Comparison of ENCODE assay signal across 8 mouse cellular contexts in the genomic region with DNA sequence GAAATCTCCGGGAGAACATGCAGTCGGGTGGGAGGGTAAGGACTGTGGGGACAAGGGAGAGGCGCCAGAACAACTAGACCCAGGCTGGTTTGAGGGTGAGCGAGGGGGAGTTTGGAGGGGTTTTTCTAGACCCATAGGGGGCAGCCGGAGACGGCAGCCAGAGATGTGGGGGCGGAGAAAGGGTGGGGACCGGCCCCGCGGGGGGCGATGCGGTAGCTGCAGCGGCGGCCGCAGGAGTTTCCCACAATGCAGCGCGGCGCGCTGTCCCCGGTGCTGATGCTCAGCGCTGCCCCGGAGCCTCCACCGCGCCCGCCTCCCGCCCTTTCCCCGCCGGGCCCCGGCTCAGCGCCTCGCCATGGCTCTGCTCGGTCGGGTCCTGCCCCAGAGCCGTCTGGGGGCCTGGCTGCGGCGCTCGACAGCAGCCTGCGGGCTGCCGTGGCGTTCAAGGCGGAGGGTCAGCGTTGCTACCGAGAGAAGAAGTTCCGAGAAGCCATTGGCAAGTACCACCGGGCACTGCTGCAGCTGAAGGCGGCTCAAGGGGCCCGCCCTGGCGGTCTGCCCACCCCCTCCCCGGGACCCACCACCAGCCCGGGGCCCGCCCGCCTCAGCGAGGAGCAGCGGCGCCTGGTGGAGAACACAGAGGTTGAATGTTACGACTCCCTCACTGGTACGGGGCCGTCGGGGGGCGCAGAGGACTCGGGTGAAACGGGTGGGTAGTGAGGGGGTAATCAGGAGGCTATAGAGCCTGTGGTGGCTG. TPM values are rescaled to one million over a fixed set of nuclear protein-coding genes. Genes with fewer than 3 reads are reported as not detected.
DNase-seq lines count a peak whose midpoint lies in the region; ATAC-seq and TF ChIP-seq lines count a peak whose summit lies in the region.

A gene (plus strand): TSS at position 235 of the 757 bp plus-strand sequence.

- in situ Hi-C loops in ES-E14 (cut with MboI; ENCODE audit: low sequenced_read_pairs in 2 of 2, unreplicated experiment in 2 of 2) = loop anchor here in 1 of 2 experiments (10.0 kb wide), 1 partner anchor 71 kb away; no protein-coding TSS in a partner anchor

- no peaks in the 10 kb centered on the region for H3K36me3 ChIP-seq in ES-E14 (ENCODE audit: control insufficient read depth, insufficient read depth, low read length, poor library complexity, severe bottlenecking)
- H3K36me3 ChIP-seq in heart, embryonic 15.5 days = no peaks in the 10 kb centered on the region
- no peaks in the 10 kb centered on the region for H3K36me3 ChIP-seq in lung, postnatal 0 days (ENCODE audit: insufficient read depth, low read length)

- H3K4me1 ChIP-seq in ES-E14 (ENCODE audit: control insufficient read depth in 2 of 2, insufficient read depth in 2 of 2, low read length in 2 of 2, poor library complexity in 1 of 2) = peaks cover 0 to 2% of the 10 kb centered on the region in 2 experiments; a peak in 1 of 4 replicates
- H3K4me1 ChIP-seq in heart, embryonic 15.5 days (replicated peaks) = peaks cover 5% of the 10 kb centered on the region
- H3K4me1 ChIP-seq in lung, postnatal 0 days (ENCODE audit: insufficient read depth, low read depth, low read length) = no peaks in the 10 kb centered on the region

- peak within 1 kb of the TSS; percentile 53 to 68 for H3K4me3 ChIP-seq in ES-E14 (ENCODE audit: insufficient read depth in 1 of 2, low read depth in 1 of 2, low read length in 2 of 2, poor library complexity in 1 of 2, severe bottlenecking in 1 of 2)
- H3K4me3 ChIP-seq in heart, embryonic 15.5 days = peak within 1 kb of the TSS; percentile 35
- no peak within 1 kb of the TSS for H3K4me3 ChIP-seq in lung, postnatal 0 days (ENCODE audit: low read depth, low read length)

- no peak within 1 kb of the TSS for H3K9ac ChIP-seq in ES-E14 (ENCODE audit: insufficient read depth, low read depth, low read length, poor library complexity, severe bottlenecking)
- H3K9ac ChIP-seq in heart, embryonic 15.5 days = no peak within 1 kb of the TSS
- H3K9ac ChIP-seq in lung, postnatal 0 days (replicated peaks; ENCODE audit: low read depth) = no peak within 1 kb of the TSS

- no peak for ATAC-seq in heart, embryonic 15.5 days (replicated peaks; ENCODE audit: insufficient number of reproducible peaks, insufficient read depth, low FRiP score, low read depth)
- ATAC-seq in lung, postnatal 0 days = peak; percentile 57

- H3K27me3 ChIP-seq in heart, embryonic 15.5 days = peaks cover 86% of the 10 kb centered on the region
- H3K27me3 ChIP-seq in lung, postnatal 0 days (replicated peaks; ENCODE audit: insufficient read depth, low read length) = peaks cover 28% of the 10 kb centered on the region

- no peak within 1 kb of the TSS; the same call in 1 of the 2 replicates for H3K27ac ChIP-seq in ES-E14 (ENCODE audit: insufficient read depth, low read depth, low read length, poor library complexity, severe bottlenecking)
- H3K27ac ChIP-seq in heart, embryonic 15.5 days = no peak within 1 kb of the TSS
- H3K27ac ChIP-seq in lung, postnatal 0 days (ENCODE audit: low read length) = no peak within 1 kb of the TSS

- peak within 1 kb of the TSS; percentile 52 for H3K4me2 ChIP-seq in heart, embryonic 15.5 days
- H3K4me2 ChIP-seq in lung, postnatal 0 days (replicated peaks; ENCODE audit: low read depth, low read length) = 0 out of 2 replicates have a peak within 1 kb of the TSS, but pooled peaks have one; percentile 11

- TF ChIP-seq EP300 in lung, postnatal 0 days (IDR thresholded peaks at IDR 0.05) = no peak

- WGBS in heart, embryonic 15.5 days = 5% methylated on average over 53 of the region's 62 CpGs
- WGBS in lung, postnatal 0 days = 6% methylated on average over 45 of the region's 62 CpGs

- DNase-seq in CD4-positive, CD25-positive, alpha-beta regulatory T cell, adult 2 months (ENCODE audit: low read depth, low spot score) = peak; percentile 65
- DNase-seq in ES-E14 (ENCODE audit: low read depth, low spot score) = no peak
- DNase-seq in embryo, embryonic 10 days (ENCODE audit: low spot score) = peak; percentile 57
- DNase-seq in layer of hippocampus, adult 18-20 months (ENCODE audit: low spot score in 2 of 2) = peak; percentile 70 to 77
- no peak for DNase-seq in lung, postnatal 0 days (ENCODE audit: low spot score)
- DNase-seq in right cerebral cortex, postnatal 10 days (ENCODE audit: low spot score in 2 of 2) = peak; percentile 88 to 90
- DNase-seq in gastrocnemius, adult 18-20 months (ENCODE audit: low spot score) = no peak

- no peaks in the 10 kb centered on the region for H3K9me3 ChIP-seq in ES-E14 (ENCODE audit: control insufficient read depth, insufficient read depth, low read depth, low read length)
- H3K9me3 ChIP-seq in heart, embryonic 15.5 days (replicated peaks) = no peaks in the 10 kb centered on the region
- no peaks in the 10 kb centered on the region for H3K9me3 ChIP-seq in lung, postnatal 0 days (ENCODE audit: low read length)

- no peak for TF ChIP-seq CTCF in lung, postnatal 0 days (IDR thresholded peaks at IDR 0.05)

TF ChIP-seq in ES-E14, 5 proteins besides CTCF, POLR2A, EP300 and RAD21:
- TF ChIP-seq HCFC1 (IDR thresholded peaks at IDR 0.05; ENCODE audit: borderline replicate concordance, insufficient read depth, low read length) (peak; percentile 73), MAFK (IDR thresholded peaks at IDR 0.05; ENCODE audit: insufficient read depth, low read depth, low read length) (no peak), ZC3H11A (IDR thresholded peaks at IDR 0.05; ENCODE audit: borderline replicate concordance, low read depth, low read length) (no peak)
TF ChIP-seq in ES-E14: peak in this region for 1.

RNA-seq across cellular contexts. Expression of the gene that starts here (rescaled TPM):
- total RNA-seq in ES-E14 (2012; rRNA removed) = 0.54 and 0.74 TPM in 2 replicates
- 0.58 TPM in 1 of 2 replicates, not detected in the other for polyA plus RNA-seq in heart, embryonic 15.5 days (2015; fragmentation: Nextera tagmentation; extraction: Ambion mirVana)
- total RNA-seq in layer of hippocampus, adult 18-20 months (2021) = 10 to 100 TPM; 45.3 to 45.7 TPM
- polyA plus RNA-seq in lung, postnatal 0 days (2015; fragmentation: Nextera tagmentation; extraction: Ambion mirVana) = 0.12 TPM in 1 of 2 replicates, not detected in the other
- total RNA-seq in gastrocnemius, adult 18-20 months (2021) = not detected

Comparison
In these comparisons a context has a peak if more than half of its experiments do, and no peak if none do; other contexts are left out.
1. RNA of the gene that starts here (total RNA-seq): 45.3 to 45.7 TPM in layer of hippocampus, adult 18-20 months; 0.54 to 0.74 TPM in ES-E14 and not detected in gastrocnemius, adult 18-20 months; every median in the first group is over 10 times any median in the second.
2. Peak in ATAC-seq and H3K4me2 ChIP-seq in lung, postnatal 0 days; RNA of the gene not detected or under 1 TPM.
3. DNase-seq: peak in CD4-positive, CD25-positive, alpha-beta regulatory T cell, adult 2 months (single experiment), embryo, embryonic 10 days (single experiment), layer of hippocampus, adult 18-20 months (2 of 2) and right cerebral cortex, postnatal 10 days (2 of 2); none in ES-E14 (single experiment), lung, postnatal 0 days (single experiment) and gastrocnemius, adult 18-20 months (single experiment).